Mouse (Mus musculus) gastrocnemius, postnatal 10 days (tissue): ENCODE data around the gene Pawr. TPM values are rescaled to one million over a fixed set of nuclear protein-coding genes. Genes with fewer than 3 reads are reported as not detected.

Experiments
- DNase-seq: peaks from one replicate; pipeline ENCODE4 v3.0.0; 2021; ENCODE audit warnings: mixed read lengths
- long read RNA-seq, 2 experiments: library from polyadenylated mRNA; stranded (forward); transcript quantifications; one replicate each; pipeline ENCODE4 v2.0.0; 2021
- total RNA-seq, 2 experiments: library from RNA; stranded (reverse); gene quantifications; 2 replicates each; pipeline ENCODE4 v1.2.3; 2021

The Pawr gene
- 1 to 10 TPM; 1.7 to 2.2 TPM for total RNA-seq
- long read RNA-seq, experiment 1, partial matches to known transcripts: 1 of 5 reads
- long read RNA-seq, experiment 1, other reads (novel, unspliced or antisense): 0 of 5 reads
- long read RNA-seq, experiment 2, partial matches to known transcripts: 1 of 3 reads
- long read RNA-seq, experiment 2, other reads (novel, unspliced or antisense): 0 of 3 reads

- peak; percentile 56 for DNase-seq
Measured at GRCm38 (mm10) chr10:108331784-108332561, at the start of gene Pawr. Gene Pawr, plus strand, starts transcription at chr10:108332121.

- no peak for DNase-seq
Measured at GRCm38 (mm10) chr10:108282351-108282750, 49.6 kb upstream of the Pawr start.

GRCm38 (mm10) chr10:108283418-108283817 lies 48.5 kb upstream of the Pawr start:
- DNase-seq: no peak

GRCm38 (mm10) chr10:108283837-108284236 lies 48.1 kb upstream of the Pawr start:
- DNase-seq: no peak

- DNase-seq: no peak
Measured at GRCm38 (mm10) chr10:108284445-108284844, 47.5 kb upstream of the Pawr start.

GRCm38 (mm10) chr10:108284977-108285376 lies 46.9 kb upstream of the Pawr start:
- DNase-seq: no peak

GRCm38 (mm10) chr10:108286658-108287437 lies 45.1 kb upstream of the Pawr start:
- DNase-seq: no peak

GRCm38 (mm10) chr10:108287438-108287801 lies 44.5 kb upstream of the Pawr start:
- no peak for DNase-seq

- DNase-seq: no peak
Measured at GRCm38 (mm10) chr10:108290046-108290445, 41.9 kb upstream of the Pawr start.

GRCm38 (mm10) chr10:108291688-108292471 lies 40.0 kb upstream of the Pawr start:
- no peak for DNase-seq

GRCm38 (mm10) chr10:108292651-108293050 lies 39.3 kb upstream of the Pawr start:
- no peak for DNase-seq

GRCm38 (mm10) chr10:108293620-108294195 lies 38.2 kb upstream of the Pawr start:
- DNase-seq: no peak

- no peak for DNase-seq
Measured at GRCm38 (mm10) chr10:108294766-108295165, 37.2 kb upstream of the Pawr start.

GRCm38 (mm10) chr10:108296446-108296845 lies 35.5 kb upstream of the Pawr start:
- DNase-seq: no peak

GRCm38 (mm10) chr10:108298261-108298660 lies 33.7 kb upstream of the Pawr start:
- no peak for DNase-seq

- DNase-seq: no peak
Measured at GRCm38 (mm10) chr10:108298841-108299545, 32.9 kb upstream of the Pawr start.

- no peak for DNase-seq
Measured at GRCm38 (mm10) chr10:108299828-108300227, 32.1 kb upstream of the Pawr start.

- DNase-seq: peak; percentile 79
Measured at GRCm38 (mm10) chr10:108300843-108301242, 31.1 kb upstream of the Pawr start.

- no peak for DNase-seq
Measured at GRCm38 (mm10) chr10:108307772-108308171, 24.1 kb upstream of the Pawr start.

- DNase-seq: no peak
Measured at GRCm38 (mm10) chr10:108310195-108310594, 21.7 kb upstream of the Pawr start.

GRCm38 (mm10) chr10:108311396-108311795 lies 20.5 kb upstream of the Pawr start:
- DNase-seq: no peak
